Mouse (Mus musculus) monocyte, adult 5-6 weeks (primary cell): Measurements from ENCODE around the gene Ppp1r13l. TPM values are rescaled to one million over a fixed set of nuclear protein-coding genes. Genes with fewer than 3 reads are reported as not detected.

Experiments used
- ATAC-seq: fragments of 153-309, 156-312 bp; replicated peaks from 2 replicates; pipeline ENCODE4 v1.8.0; 2017; ENCODE audit warnings: mild to moderate bottlenecking; ENCODE audit not compliant: low TSS enrichment, insufficient number of reproducible peaks, severe bottlenecking, poor library complexity, low FRiP score
- total RNA-seq: library from RNA; stranded (forward); fragments of 200-1000, 200-491, 200-594 nt; gene quantifications from 3 replicates; pipeline ENCODE4 v1.2.3, GENCODE M21; 2017

Gene Ppp1r13l
- total RNA-seq, 1 experiment from 2014 or later, result not detected

GRCm38 (mm10) chr7:19332709-19333352, 26.7 kb upstream of the Ppp1r13l start:
- ATAC-seq, result peak; percentile 83

- peak; percentile 41; the same call in 1 of the 2 replicates for ATAC-seq
Measured at GRCm38 (mm10) chr7:19335583-19335982, 24.0 kb upstream of the Ppp1r13l start.

- ATAC-seq, result no peak
Measured at GRCm38 (mm10) chr7:19337122-19337521, 22.4 kb upstream of the Ppp1r13l start.

- peak; percentile 66 for ATAC-seq
Measured at GRCm38 (mm10) chr7:19338060-19338459, 21.5 kb upstream of the Ppp1r13l start.

GRCm38 (mm10) chr7:19338596-19338995, 21.0 kb upstream of the Ppp1r13l start:
- ATAC-seq, result no peak

GRCm38 (mm10) chr7:19341250-19341649, 18.3 kb upstream of the Ppp1r13l start:
- no peak for ATAC-seq

- no peak for ATAC-seq
Measured at GRCm38 (mm10) chr7:19341761-19342409, 17.7 kb upstream of the Ppp1r13l start.

- ATAC-seq, result peak; percentile 36
Measured at GRCm38 (mm10) chr7:19342481-19343027, 17.0 kb upstream of the Ppp1r13l start.

GRCm38 (mm10) chr7:19343210-19343808, 16.2 kb upstream of the Ppp1r13l start:
- peak; percentile 52 for ATAC-seq

GRCm38 (mm10) chr7:19344237-19344847, 15.2 kb upstream of the Ppp1r13l start, which contains the start of gene Ercc1:
Gene Ercc1 (plus strand): TSS chr7:19344778.
- ATAC-seq, result no peak

- ATAC-seq, result peak; percentile 84
Measured at GRCm38 (mm10) chr7:19344938-19345471, 14.5 kb upstream of the Ppp1r13l start.

- no peak for ATAC-seq
Measured at GRCm38 (mm10) chr7:19349188-19349915, 10.2 kb upstream of the Ppp1r13l start.

- no peak for ATAC-seq
Measured at GRCm38 (mm10) chr7:19350221-19350620, 9.3 kb upstream of the Ppp1r13l start.

- ATAC-seq, result no peak
Measured at GRCm38 (mm10) chr7:19354991-19355390, 4.6 kb upstream of the Ppp1r13l start.

GRCm38 (mm10) chr7:19356311-19356710, 3.2 kb upstream of the Ppp1r13l start:
- no peak for ATAC-seq

- ATAC-seq, result no peak
Measured at GRCm38 (mm10) chr7:19357381-19358375, 1.9 kb upstream of the Ppp1r13l start.

GRCm38 (mm10) chr7:19358634-19359033, 915 bp upstream of the Ppp1r13l start:
- ATAC-seq, result no peak
